Mouse (Mus musculus): ENCODE results near the gene Ctu1. TPM values are rescaled to one million over a fixed set of nuclear protein-coding genes. Genes with fewer than 3 reads are reported as not detected.

Ctu1 gene
- polyA plus RNA-seq (2014; fragmentation: Illumina TruSeq; extraction: RNeasy Lipid Tissue Mini Kit (QIAGEN cat#74804); ENCODE audit: low read depth, low replicate concordance) = 2.9 TPM

DNA sequence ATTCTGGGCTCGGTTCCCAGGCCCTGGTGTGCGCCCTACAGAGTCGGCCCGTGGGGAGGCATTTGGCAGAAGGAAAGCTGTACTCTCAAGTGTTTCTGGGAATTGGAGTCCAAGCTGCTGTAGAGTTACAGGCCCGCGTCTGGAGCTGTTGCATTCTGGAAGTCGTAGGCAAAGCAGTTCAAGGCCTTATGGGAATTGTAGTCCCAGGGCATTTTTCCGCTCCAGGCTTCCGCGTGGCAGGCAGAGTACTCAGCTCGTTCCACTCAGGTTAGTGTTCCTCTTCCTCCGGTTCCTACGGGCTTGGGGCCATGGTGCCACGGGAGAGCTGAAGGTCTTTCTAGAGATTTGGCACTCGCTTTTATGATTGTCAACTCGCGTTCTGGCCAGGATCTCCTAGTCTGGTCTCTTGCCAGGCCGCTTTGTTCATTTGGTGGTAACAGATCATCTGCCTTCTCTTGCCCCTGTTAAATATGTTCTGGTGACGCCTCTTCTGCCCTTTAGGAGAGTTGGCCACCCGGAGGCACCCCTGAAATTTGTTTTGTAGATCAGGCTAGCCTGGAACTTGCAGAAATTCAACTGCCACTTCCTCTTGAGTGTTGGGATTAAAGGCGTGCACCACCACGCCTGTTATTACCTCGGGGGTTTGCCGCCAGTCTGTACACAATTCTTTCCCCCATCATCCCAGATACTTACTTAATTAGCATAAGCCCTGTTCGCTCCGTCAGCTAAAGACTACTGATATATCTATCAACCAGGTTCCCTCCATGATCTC is at the start of gene Ctu1:
Ctu1 (plus strand) TSS at position 208 of the 772 bp plus-strand sequence.

DNA sequence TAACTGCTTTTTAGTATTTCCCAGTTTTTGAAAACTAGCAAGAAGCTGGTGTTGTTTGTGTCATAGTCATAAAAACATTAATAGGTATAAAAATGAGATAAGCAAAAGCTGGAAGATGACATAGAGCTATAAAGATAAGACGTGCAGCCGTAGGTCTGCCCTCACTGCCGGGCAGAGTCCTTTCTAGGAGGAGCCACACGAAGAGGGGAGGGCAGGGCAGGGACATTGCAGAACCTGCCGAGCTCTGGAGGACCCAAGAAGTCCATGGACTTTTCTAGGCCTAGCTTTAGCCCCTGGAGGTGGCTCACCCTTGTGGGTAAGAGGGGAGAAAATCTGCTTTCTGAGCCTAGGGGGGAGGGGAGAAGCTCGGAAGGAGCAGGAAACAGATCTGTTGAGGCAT is 37.3 kb upstream of the Ctu1 start, which contains the start of gene Ceacam18:
Ceacam18 (plus strand) TSS at position 208 of the 400 bp plus-strand sequence.

DNA sequence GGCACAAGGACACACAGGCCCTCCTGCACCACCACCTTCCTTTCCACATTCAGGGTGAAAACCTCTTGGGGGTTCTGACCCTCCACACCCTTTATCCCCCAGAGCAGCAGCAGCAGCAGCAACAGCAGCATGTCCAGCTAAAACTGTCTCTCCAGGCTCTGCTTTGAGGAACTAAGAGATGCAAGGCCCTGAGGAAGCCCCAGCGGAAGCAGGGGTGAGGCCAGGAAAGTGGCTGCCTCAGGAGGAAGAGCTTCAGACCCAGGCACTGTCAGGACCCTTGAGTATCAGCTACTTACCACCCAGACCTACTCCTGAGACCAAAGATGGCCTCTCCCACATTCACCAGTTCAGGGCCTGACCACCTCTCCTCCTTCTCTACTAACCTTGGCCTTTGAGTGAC is 11.8 kb upstream of the Ctu1 start, which contains the start of gene Siglece:
Siglece (minus strand) TSS at position 160 of the 400 bp plus-strand sequence.

DNA sequence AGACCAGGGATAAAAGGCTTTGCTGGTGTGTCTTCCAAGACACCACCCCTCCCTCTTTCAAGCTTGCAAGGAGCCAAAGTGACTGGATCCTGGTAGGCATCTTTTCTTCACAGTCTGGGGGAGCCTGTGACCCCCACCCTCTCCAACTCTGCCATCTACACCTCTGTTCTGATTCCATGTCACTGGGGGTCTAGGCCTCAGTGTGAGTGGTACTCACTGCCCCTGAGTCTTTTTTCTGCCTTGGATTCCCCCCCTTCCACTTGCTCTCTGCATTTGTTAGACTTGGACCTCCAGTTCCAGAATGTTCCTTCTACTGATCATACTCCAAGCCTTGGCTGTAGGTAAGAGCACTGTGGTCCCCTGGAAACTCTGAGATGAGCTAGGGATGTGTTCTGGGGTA is 18.3 kb downstream of the Ctu1 start, which contains the start of gene Klk14:
Klk14 (plus strand) TSS at position 301 of the 400 bp plus-strand sequence.

DNA sequence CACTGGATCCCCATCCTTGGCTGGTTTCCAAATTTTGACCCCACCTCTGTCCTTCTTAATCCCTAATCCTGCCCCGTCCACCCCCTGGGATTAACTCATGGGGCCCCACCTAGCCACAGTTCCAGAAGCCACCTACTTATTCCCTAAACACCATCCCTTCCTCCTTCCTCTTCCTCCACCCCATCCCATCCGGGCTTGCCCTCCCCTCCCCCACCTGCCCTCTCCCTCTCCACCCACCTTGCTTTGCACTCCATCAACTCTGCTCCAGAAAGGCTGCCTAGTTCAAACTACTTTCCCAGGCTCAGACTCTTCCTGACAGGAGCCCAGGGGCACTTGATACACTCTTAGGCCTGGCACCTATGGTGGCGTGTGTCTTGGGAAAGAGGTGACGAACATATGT is 40.5 kb downstream of the Ctu1 start, which contains the start of gene Klk13:
Klk13 (plus strand) TSS at position 301 of the 400 bp plus-strand sequence.

Other genes starting within 250 kb of the Ctu1 start
- not detected for gene Lim2, start 244.3 kb upstream of the Ctu1 start, polyA plus RNA-seq (2014; fragmentation: Illumina TruSeq; extraction: RNeasy Lipid Tissue Mini Kit (QIAGEN cat#74804); ENCODE audit: low read depth, low replicate concordance)
- gene Nkg7, start 234.9 kb upstream of the Ctu1 start, polyA plus RNA-seq (2014; fragmentation: Illumina TruSeq; extraction: RNeasy Lipid Tissue Mini Kit (QIAGEN cat#74804); ENCODE audit: low read depth, low replicate concordance) = not detected
- not detected for gene Cldnd2, start 231.2 kb upstream of the Ctu1 start, polyA plus RNA-seq (2014; fragmentation: Illumina TruSeq; extraction: RNeasy Lipid Tissue Mini Kit (QIAGEN cat#74804); ENCODE audit: low read depth, low replicate concordance)
- gene Etfb, start 227.9 kb upstream of the Ctu1 start, polyA plus RNA-seq (2014; fragmentation: Illumina TruSeq; extraction: RNeasy Lipid Tissue Mini Kit (QIAGEN cat#74804); ENCODE audit: low read depth, low replicate concordance) = 4.8 TPM
- gene Gm45233, start 227.9 kb upstream of the Ctu1 start, polyA plus RNA-seq (2014; fragmentation: Illumina TruSeq; extraction: RNeasy Lipid Tissue Mini Kit (QIAGEN cat#74804); ENCODE audit: low read depth, low replicate concordance) = not detected
- gene Vsig10l, start 208.9 kb upstream of the Ctu1 start, polyA plus RNA-seq (2014; fragmentation: Illumina TruSeq; extraction: RNeasy Lipid Tissue Mini Kit (QIAGEN cat#74804); ENCODE audit: low read depth, low replicate concordance) = 0.32 TPM
- gene Iglon5, start 181.9 kb upstream of the Ctu1 start, polyA plus RNA-seq (2014; fragmentation: Illumina TruSeq; extraction: RNeasy Lipid Tissue Mini Kit (QIAGEN cat#74804); ENCODE audit: low read depth, low replicate concordance) = not detected
- gene 4931406B18Rik, start 166.1 kb upstream of the Ctu1 start, polyA plus RNA-seq (2014; fragmentation: Illumina TruSeq; extraction: RNeasy Lipid Tissue Mini Kit (QIAGEN cat#74804); ENCODE audit: low read depth, low replicate concordance) = not detected
- 14.8 TPM for gene Cd33, start 127.6 kb upstream of the Ctu1 start, polyA plus RNA-seq (2014; fragmentation: Illumina TruSeq; extraction: RNeasy Lipid Tissue Mini Kit (QIAGEN cat#74804); ENCODE audit: low read depth, low replicate concordance)
- gene Zfp658, start 109.8 kb upstream of the Ctu1 start, polyA plus RNA-seq (2014; fragmentation: Illumina TruSeq; extraction: RNeasy Lipid Tissue Mini Kit (QIAGEN cat#74804); ENCODE audit: low read depth, low replicate concordance) = 1.5 TPM
- 17.7 TPM for gene Zfp719, start 92.4 kb upstream of the Ctu1 start, polyA plus RNA-seq (2014; fragmentation: Illumina TruSeq; extraction: RNeasy Lipid Tissue Mini Kit (QIAGEN cat#74804); ENCODE audit: low read depth, low replicate concordance)
- not detected for gene Zfp819, start 64.8 kb upstream of the Ctu1 start, polyA plus RNA-seq (2014; fragmentation: Illumina TruSeq; extraction: RNeasy Lipid Tissue Mini Kit (QIAGEN cat#74804); ENCODE audit: low read depth, low replicate concordance)
- gene Ceacam18, start 37.3 kb upstream of the Ctu1 start, polyA plus RNA-seq (2014; fragmentation: Illumina TruSeq; extraction: RNeasy Lipid Tissue Mini Kit (QIAGEN cat#74804); ENCODE audit: low read depth, low replicate concordance) = 2.9 TPM
- gene Siglece, start 11.9 kb upstream of the Ctu1 start, polyA plus RNA-seq (2014; fragmentation: Illumina TruSeq; extraction: RNeasy Lipid Tissue Mini Kit (QIAGEN cat#74804); ENCODE audit: low read depth, low replicate concordance) = 0.54 TPM
- gene Klk14, start 18.4 kb downstream of the Ctu1 start, polyA plus RNA-seq (2014; fragmentation: Illumina TruSeq; extraction: RNeasy Lipid Tissue Mini Kit (QIAGEN cat#74804); ENCODE audit: low read depth, low replicate concordance) = not detected
- not detected for gene Klk13, start 40.6 kb downstream of the Ctu1 start, polyA plus RNA-seq (2014; fragmentation: Illumina TruSeq; extraction: RNeasy Lipid Tissue Mini Kit (QIAGEN cat#74804); ENCODE audit: low read depth, low replicate concordance)
- not detected for gene Klk12, start 96.9 kb downstream of the Ctu1 start, polyA plus RNA-seq (2014; fragmentation: Illumina TruSeq; extraction: RNeasy Lipid Tissue Mini Kit (QIAGEN cat#74804); ENCODE audit: low read depth, low replicate concordance)
- not detected for gene Klk11, start 102.6 kb downstream of the Ctu1 start, polyA plus RNA-seq (2014; fragmentation: Illumina TruSeq; extraction: RNeasy Lipid Tissue Mini Kit (QIAGEN cat#74804); ENCODE audit: low read depth, low replicate concordance)
- not detected for gene Klk10, start 109.0 kb downstream of the Ctu1 start, polyA plus RNA-seq (2014; fragmentation: Illumina TruSeq; extraction: RNeasy Lipid Tissue Mini Kit (QIAGEN cat#74804); ENCODE audit: low read depth, low replicate concordance)
- gene Klk9, start 119.9 kb downstream of the Ctu1 start, polyA plus RNA-seq (2014; fragmentation: Illumina TruSeq; extraction: RNeasy Lipid Tissue Mini Kit (QIAGEN cat#74804); ENCODE audit: low read depth, low replicate concordance) = not detected
- gene Klk8, start 125.6 kb downstream of the Ctu1 start, polyA plus RNA-seq (2014; fragmentation: Illumina TruSeq; extraction: RNeasy Lipid Tissue Mini Kit (QIAGEN cat#74804); ENCODE audit: low read depth, low replicate concordance) = not detected
- not detected for gene Klk7, start 139.3 kb downstream of the Ctu1 start, polyA plus RNA-seq (2014; fragmentation: Illumina TruSeq; extraction: RNeasy Lipid Tissue Mini Kit (QIAGEN cat#74804); ENCODE audit: low read depth, low replicate concordance)
- not detected for gene Klk6, start 152.5 kb downstream of the Ctu1 start, polyA plus RNA-seq (2014; fragmentation: Illumina TruSeq; extraction: RNeasy Lipid Tissue Mini Kit (QIAGEN cat#74804); ENCODE audit: low read depth, low replicate concordance)
- not detected for gene Klk5, start 170.0 kb downstream of the Ctu1 start, polyA plus RNA-seq (2014; fragmentation: Illumina TruSeq; extraction: RNeasy Lipid Tissue Mini Kit (QIAGEN cat#74804); ENCODE audit: low read depth, low replicate concordance)
- gene Klk4, start 209.1 kb downstream of the Ctu1 start, polyA plus RNA-seq (2014; fragmentation: Illumina TruSeq; extraction: RNeasy Lipid Tissue Mini Kit (QIAGEN cat#74804); ENCODE audit: low read depth, low replicate concordance) = not detected

All from sigmoid colon, adult 10 weeks (tissue).